In genomic region chr13:19027766-19028350, GRCm38 (mm10) we compare ENCODE assay signal across 13 mouse cellular contexts.
DNase-seq lines count a peak whose midpoint lies in the region; ATAC-seq and TF ChIP-seq lines count a peak whose summit lies in the region.
"Had no signal": no experiment of that assay in that cellular context is flagged by ENCODE, and none has a peak within 500 bp of the region (broad histone marks: within the 10 kb centered on the region; RNA-seq: fewer than 3 reads in every experiment).

No protein-coding gene starts in this region.

- H3K27me3 ChIP-seq in midbrain, postnatal 0 days (ENCODE audit: insufficient read depth, low read length), result no peaks in the 10 kb centered on the region
- no peaks in the 10 kb centered on the region for H3K27me3 ChIP-seq in midbrain, embryonic 10.5 days (ENCODE audit: low read depth, poor library complexity, severe bottlenecking)
- no peaks in the 10 kb centered on the region for H3K27me3 ChIP-seq in midbrain, embryonic 11.5 days (ENCODE audit: control insufficient read depth, insufficient read depth, low read length)
- H3K27me3 ChIP-seq: heart, embryonic 12.5 days; kidney, embryonic 15.5 days; limb, embryonic 12.5 days had no signal

- no peak for TF ChIP-seq CTCF in midbrain, postnatal 0 days (IDR thresholded peaks at IDR 0.05)

- H3K36me3 ChIP-seq in midbrain, postnatal 0 days (ENCODE audit: insufficient read depth, low read length), result no peaks in the 10 kb centered on the region
- H3K36me3 ChIP-seq in midbrain, embryonic 10.5 days, result no peaks in the 10 kb centered on the region
- H3K36me3 ChIP-seq in midbrain, embryonic 11.5 days (ENCODE audit: control insufficient read depth, insufficient read depth, low read length), result no peaks in the 10 kb centered on the region
- H3K36me3 ChIP-seq: heart, embryonic 12.5 days; kidney, embryonic 15.5 days; limb, embryonic 12.5 days had no signal

- H3K9ac ChIP-seq in midbrain, postnatal 0 days (replicated peaks; ENCODE audit: low read length, poor library complexity, severe bottlenecking), result no peak overlapping the region
- H3K9ac ChIP-seq in midbrain, embryonic 11.5 days (ENCODE audit: low read length), result no peak overlapping the region
- H3K9ac ChIP-seq: heart, embryonic 12.5 days; kidney, embryonic 15.5 days; limb, embryonic 12.5 days had no signal

- peak; percentile 64 for DNase-seq in midbrain, postnatal 0 days (ENCODE audit: low spot score)
- DNase-seq in midbrain, embryonic 10.5 days (ENCODE audit: low spot score), result no peak
- DNase-seq in cerebellum, postnatal 14 days, result peak; percentile 78 to 82
- DNase-seq in layer of hippocampus, postnatal 36 days, result peak; percentile 51 to 62
- peak; percentile 75 for DNase-seq in telencephalon, adult 2 months (ENCODE audit: low read depth, low spot score)
- no peak for DNase-seq in kidney, postnatal 4 days
- DNase-seq in midbrain, embryonic 11.5 days (ENCODE audit: low spot score, missing footprints), result no peak
- DNase-seq in urinary bladder, postnatal 10 days (ENCODE audit: low spot score), result no peak
- DNase-seq: gastrocnemius, postnatal 10 days; lung, adult 2 months had no signal

- H3K4me1 ChIP-seq in midbrain, postnatal 0 days (ENCODE audit: insufficient read depth, low read length), result no peaks in the 10 kb centered on the region
- peaks cover 2% of the 10 kb centered on the region; the same call in 1 of the 2 replicates for H3K4me1 ChIP-seq in midbrain, embryonic 10.5 days
- no peaks in the 10 kb centered on the region for H3K4me1 ChIP-seq in midbrain, embryonic 11.5 days (ENCODE audit: control insufficient read depth, insufficient read depth, low read length)
- H3K4me1 ChIP-seq: heart, embryonic 12.5 days; kidney, embryonic 15.5 days; limb, embryonic 12.5 days had no signal

- WGBS in midbrain, postnatal 0 days, result 58% methylated on average over 6 of the region's 6 CpGs
- 79% methylated on average over 6 of the region's 6 CpGs for WGBS in midbrain, embryonic 10.5 days
- WGBS in midbrain, embryonic 11.5 days, result 79% methylated on average over 6 of the region's 6 CpGs

- no peak for ATAC-seq in midbrain, postnatal 0 days (ENCODE audit: low FRiP score)
- ATAC-seq in midbrain, embryonic 11.5 days (ENCODE audit: low FRiP score), result no peak

- no peak overlapping the region for H3K27ac ChIP-seq in midbrain, postnatal 0 days (ENCODE audit: low read depth, low read length)
- no peak overlapping the region for H3K27ac ChIP-seq in midbrain, embryonic 10.5 days (replicated peaks)
- no peak overlapping the region for H3K27ac ChIP-seq in midbrain, embryonic 11.5 days (ENCODE audit: low read depth, low read length)
- H3K27ac ChIP-seq: kidney, embryonic 15.5 days; limb, embryonic 12.5 days had no signal

- no peak overlapping the region for H3K4me3 ChIP-seq in midbrain, postnatal 0 days (ENCODE audit: low read depth, low read length)
- no peak overlapping the region for H3K4me3 ChIP-seq in midbrain, embryonic 10.5 days
- no peak overlapping the region for H3K4me3 ChIP-seq in midbrain, embryonic 11.5 days (ENCODE audit: low read depth, low read length)
- H3K4me3 ChIP-seq: heart, embryonic 12.5 days; kidney, embryonic 15.5 days; limb, embryonic 12.5 days had no signal

- no peak overlapping the region for H3K4me2 ChIP-seq in midbrain, postnatal 0 days (ENCODE audit: low read depth, low read length, poor library complexity, severe bottlenecking)
- H3K4me2 ChIP-seq in midbrain, embryonic 11.5 days, result no peak overlapping the region
- H3K4me2 ChIP-seq: heart, embryonic 12.5 days; kidney, embryonic 15.5 days; limb, embryonic 12.5 days had no signal

- no peaks in the 10 kb centered on the region for H3K9me3 ChIP-seq in midbrain, postnatal 0 days (ENCODE audit: low read length)
- no peaks in the 10 kb centered on the region for H3K9me3 ChIP-seq in midbrain, embryonic 10.5 days (replicated peaks)
- H3K9me3 ChIP-seq in midbrain, embryonic 11.5 days (ENCODE audit: control insufficient read depth, low read length), result no peaks in the 10 kb centered on the region
- H3K9me3 ChIP-seq: heart, embryonic 12.5 days; kidney, embryonic 15.5 days; limb, embryonic 12.5 days had no signal

Comparison
In these comparisons a context has a peak if more than half of its experiments do, and no peak if none do; other contexts are left out.
1. DNase-seq: peak in midbrain, postnatal 0 days (single experiment), cerebellum, postnatal 14 days (2 of 2), layer of hippocampus, postnatal 36 days (2 of 2) and telencephalon, adult 2 months (single experiment); none in midbrain, embryonic 10.5 days (single experiment), kidney, postnatal 4 days (0 of 2), midbrain, embryonic 11.5 days (single experiment) and urinary bladder, postnatal 10 days (single experiment).